Mouse (Mus musculus) liver, adult 2 months (tissue): Measurements from ENCODE around the gene Irf9.

Experiments
- CTCF ChIP-seq: fragments of 200-500 bp; IDR thresholded peaks from 2 replicates; pipeline ENCODE4 v1.5.1; 2011; ENCODE audit warnings: low read depth, low read length, control low read depth
- POLR2A ChIP-seq: fragments of 200-500 bp; IDR thresholded peaks from 2 replicates; pipeline ENCODE4 v1.6.1; 2011; ENCODE audit warnings: low read length, control low read depth; ENCODE audit not compliant: insufficient read depth; ENCODE audit errors: extremely low read depth

DNA sequence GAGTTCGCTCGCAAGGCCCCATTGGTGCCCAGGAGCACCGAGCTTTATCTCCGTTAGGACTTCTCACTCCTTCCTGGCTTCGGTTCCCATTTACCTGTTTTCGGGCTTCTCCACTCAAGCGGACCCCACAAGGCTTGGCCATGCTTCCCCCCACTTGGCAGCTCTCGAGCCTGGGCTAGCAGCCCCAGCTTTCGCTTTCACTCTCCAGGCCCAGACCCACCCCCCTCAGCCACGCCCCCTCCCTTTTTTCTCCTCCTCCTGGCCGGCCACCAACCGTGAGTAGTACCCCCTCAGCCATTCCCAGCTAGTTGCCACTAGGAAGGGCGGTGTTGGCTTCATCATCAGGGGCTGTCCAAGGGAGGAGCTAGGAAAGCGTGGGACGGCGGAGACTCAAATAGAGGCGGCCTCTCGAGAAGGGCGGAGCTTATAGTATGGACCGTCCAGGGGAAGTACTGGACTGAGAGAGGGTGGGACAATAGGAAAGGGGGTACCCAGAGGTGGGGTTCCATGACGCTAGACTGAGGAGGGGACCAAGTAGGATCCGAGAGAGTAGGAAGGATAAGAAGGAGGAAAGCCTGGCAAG lies 12.5 kb upstream of the Irf9 start, which contains the start of gene Psme2:
- no peak for TF ChIP-seq CTCF
- TF ChIP-seq POLR2A = 0 out of 2 replicates have a peak, but pooled peaks have one; percentile 39
